Mouse (Mus musculus) heart, postnatal 14 days (tissue): ENCODE data around the gene Kri1. TPM values are rescaled to one million over a fixed set of nuclear protein-coding genes. Genes with fewer than 3 reads are reported as not detected.

Source experiments
- DNase-seq, 2 experiments: peaks; one replicate each; pipeline ENCODE4 v3.0.0; 2021 to 2022
- intact Hi-C: fragments of 180-260 bp; cut with DNase I; formaldehyde crosslinking; loops from one replicate; pipeline ENCODE4 v1.15.1; 2025
- total RNA-seq, 2 experiments: library from RNA; stranded (reverse); gene quantifications; 2 replicates each; pipeline ENCODE4 v1.2.3; 2021

Kri1 gene
- total RNA-seq, 2 experiments from 2014 or later, result 17.0 to 22.6 TPM

GRCm38 (mm10) chr9:21249629-21250508 is 37.9 kb downstream of the Kri1 start:
- no peak for DNase-seq
- intact Hi-C loops, result no loop called here

GRCm38 (mm10) chr9:21248326-21248725 is 39.4 kb downstream of the Kri1 start, which contains the start of gene S1pr5:
Gene S1pr5 (minus strand): TSS chr9:21248443.
- intact Hi-C loops, result no loop called here
- peak; percentile 45 to 46 for DNase-seq

GRCm38 (mm10) chr9:21246342-21246741 is 41.4 kb downstream of the Kri1 start:
- DNase-seq, result no peak
- intact Hi-C loops, result no loop called here

- intact Hi-C loops, result no loop called here
- DNase-seq, result no peak
These were observed 42.7 kb downstream of the Kri1 start for GRCm38 (mm10) chr9:21245113-21245487.

GRCm38 (mm10) chr9:21244428-21245112 is 43.2 kb downstream of the Kri1 start:
- intact Hi-C loops, result no loop called here
- peak; percentile 26 to 32 for DNase-seq

GRCm38 (mm10) chr9:21243826-21244427 is 43.8 kb downstream of the Kri1 start:
- DNase-seq, result no peak
- intact Hi-C loops, result loop anchor here (2.0 kb wide), 2 partner anchors 19 to 43 kb away; partner anchors contain the start of gene Kri1

GRCm38 (mm10) chr9:21241343-21241742 is 46.4 kb downstream of the Kri1 start:
- intact Hi-C loops, result no loop called here
- DNase-seq, result peak; percentile 77 to 87

- intact Hi-C loops, result loop anchor here (5.0 kb wide), 2 partner anchors 38 to 118 kb away; no protein-coding TSS in a partner anchor
These were observed 48.3 kb downstream of the Kri1 start for GRCm38 (mm10) chr9:21239465-21239848.

GRCm38 (mm10) chr9:21238733-21239464 is 48.9 kb downstream of the Kri1 start, which contains the start of gene Keap1:
Gene Keap1 (minus strand): TSS chr9:21239361.
- intact Hi-C loops, result loop anchor here (5.0 kb wide), 2 partner anchors 38 to 118 kb away; no protein-coding TSS in a partner anchor
- DNase-seq, result peak; percentile 88

More at GRCm38 (mm10) chr9:21239465-21239848, 48.3 kb downstream of the Kri1 start:
- no peak for DNase-seq

- no peak for DNase-seq
These were observed 49.6 kb downstream of the Kri1 start for GRCm38 (mm10) chr9:21238004-21238732.

GRCm38 (mm10) chr9:21237368-21238003 is 50.3 kb downstream of the Kri1 start:
- peak; percentile 41 to 48 for DNase-seq
- intact Hi-C loops, result loop anchor here (5.0 kb wide), 2 partner anchors 40 to 120 kb away; no protein-coding TSS in a partner anchor

More at GRCm38 (mm10) chr9:21238004-21238732, 49.6 kb downstream of the Kri1 start:
- intact Hi-C loops, result loop anchor here (5.0 kb wide), 2 partner anchors 39 to 119 kb away; no protein-coding TSS in a partner anchor

- intact Hi-C loops, result loop anchor here (5.0 kb wide), 2 partner anchors 40 to 120 kb away; no protein-coding TSS in a partner anchor
- DNase-seq, result no peak
These were observed 50.8 kb downstream of the Kri1 start for GRCm38 (mm10) chr9:21236991-21237367.

GRCm38 (mm10) chr9:21235341-21235740 is 52.4 kb downstream of the Kri1 start:
- no peak for DNase-seq
- intact Hi-C loops, result loop anchor here (5.0 kb wide), 2 partner anchors 42 to 122 kb away; no protein-coding TSS in a partner anchor

GRCm38 (mm10) chr9:21233805-21234204 is 54.0 kb downstream of the Kri1 start:
- no peak for DNase-seq
- intact Hi-C loops, result no loop called here

GRCm38 (mm10) chr9:21233366-21233765 is 54.4 kb downstream of the Kri1 start:
- no peak for DNase-seq
- intact Hi-C loops, result no loop called here

- DNase-seq, result no peak
- intact Hi-C loops, result no loop called here
These were observed 54.9 kb downstream of the Kri1 start for GRCm38 (mm10) chr9:21232867-21233266.

- intact Hi-C loops, result no loop called here
- no peak for DNase-seq
These were observed 56.2 kb downstream of the Kri1 start for GRCm38 (mm10) chr9:21231551-21231950.

- DNase-seq, result no peak
- intact Hi-C loops, result no loop called here
These were observed 60.4 kb downstream of the Kri1 start for GRCm38 (mm10) chr9:21227342-21227741.

- DNase-seq, result peak in 1 of 2 experiments; percentile 26
- intact Hi-C loops, result no loop called here
These were observed 62.4 kb downstream of the Kri1 start for GRCm38 (mm10) chr9:21225415-21225758.
